Mouse (Mus musculus): ENCODE data around the gene Sema7a. TPM values are rescaled to one million over a fixed set of nuclear protein-coding genes. Genes with fewer than 3 reads are reported as not detected.

The Sema7a gene
- total and polyA plus RNA-seq, 2 experiments from 2014 or later: 4.0 to 62.8 TPM

DNA sequence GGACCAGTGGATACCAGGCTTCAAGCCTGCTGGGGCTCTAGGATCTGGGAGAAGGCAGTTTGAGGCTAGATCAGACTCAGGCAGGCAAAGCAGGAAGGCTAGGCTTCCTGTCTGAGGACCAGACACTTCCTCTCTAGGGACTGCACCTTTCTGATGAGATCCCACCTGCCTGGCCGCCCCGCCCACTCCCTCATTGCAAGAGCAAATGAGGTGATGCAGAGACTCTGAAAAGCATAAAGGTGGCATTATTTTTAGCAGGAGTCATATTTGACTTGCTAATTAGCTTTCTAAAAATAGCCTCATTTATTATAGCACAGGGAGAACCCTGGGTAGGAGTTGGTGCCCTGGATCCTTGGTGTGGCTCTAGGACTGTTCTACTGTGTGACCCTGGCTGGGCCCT lies 48.2 kb downstream of the Sema7a start:
- Histone ChIP-seq H3K4me3 (ENCODE audit: low read length) (no peak overlapping the region), H3K9me3 (ENCODE audit: low read length) (no peaks in the 10 kb centered on the region), H3K9ac (replicated peaks; ENCODE audit: low read length) (no peak overlapping the region), H3K36me3 (ENCODE audit: insufficient read depth, low read length) (no peaks in the 10 kb centered on the region), H3K27me3 (ENCODE audit: insufficient read depth, low read length) (no peaks in the 10 kb centered on the region), H3K27ac (no peak overlapping the region), H3K4me1 (ENCODE audit: insufficient read depth, low read length) (peaks cover 7% of the 10 kb centered on the region; the same call in 1 of the 2 replicates), H3K4me2 (ENCODE audit: low read depth, low read length) (no peak overlapping the region)
- DNase-seq (ENCODE audit: low spot score) (no peak), ATAC-seq (no peak)
- WGBS: 72% methylated on average over 2 of the region's 2 CpGs
- TF ChIP-seq CTCF (IDR thresholded peaks at IDR 0.05; ENCODE audit: low read depth): no peak

DNA sequence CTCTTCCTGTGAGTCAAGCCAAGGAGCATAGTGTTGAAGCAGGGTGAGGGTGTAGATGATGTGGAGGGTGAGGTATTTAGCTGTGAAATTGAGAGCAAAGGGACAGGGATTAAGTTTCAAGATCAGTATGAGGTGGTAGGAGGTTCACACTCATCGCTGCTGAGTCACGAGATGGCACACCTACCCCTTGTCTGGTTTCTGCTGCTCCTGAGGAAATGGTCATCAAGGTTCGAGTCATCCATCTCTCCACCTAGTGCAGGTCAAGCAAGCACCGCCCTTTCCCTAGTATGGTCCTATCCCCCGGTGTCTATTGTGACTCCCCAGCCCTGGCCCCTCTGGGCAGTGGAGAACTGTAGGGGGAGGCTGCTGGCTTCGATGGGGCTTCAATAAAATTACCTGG lies 49.4 kb downstream of the Sema7a start:
- no peak for TF ChIP-seq CTCF (IDR thresholded peaks at IDR 0.05; ENCODE audit: low read depth)
- ATAC-seq (no peak), DNase-seq (ENCODE audit: low spot score) (no peak)
- no peak overlapping the region for H3K4me3 ChIP-seq (ENCODE audit: low read length)
- no peaks in the 10 kb centered on the region for H3K36me3 ChIP-seq (ENCODE audit: insufficient read depth, low read length)
- H3K9me3 ChIP-seq (ENCODE audit: low read length): no peaks in the 10 kb centered on the region
- no peak overlapping the region for H3K9ac ChIP-seq (replicated peaks; ENCODE audit: low read length)
- H3K27ac ChIP-seq: no peak overlapping the region
- H3K4me1 ChIP-seq (ENCODE audit: insufficient read depth, low read length): peaks cover 7% of the 10 kb centered on the region; the same call in 1 of the 2 replicates
- no peak overlapping the region for H3K4me2 ChIP-seq (ENCODE audit: low read depth, low read length)
- WGBS: 93% methylated on average over 6 of the region's 6 CpGs
- H3K27me3 ChIP-seq (ENCODE audit: insufficient read depth, low read length): no peaks in the 10 kb centered on the region

DNA sequence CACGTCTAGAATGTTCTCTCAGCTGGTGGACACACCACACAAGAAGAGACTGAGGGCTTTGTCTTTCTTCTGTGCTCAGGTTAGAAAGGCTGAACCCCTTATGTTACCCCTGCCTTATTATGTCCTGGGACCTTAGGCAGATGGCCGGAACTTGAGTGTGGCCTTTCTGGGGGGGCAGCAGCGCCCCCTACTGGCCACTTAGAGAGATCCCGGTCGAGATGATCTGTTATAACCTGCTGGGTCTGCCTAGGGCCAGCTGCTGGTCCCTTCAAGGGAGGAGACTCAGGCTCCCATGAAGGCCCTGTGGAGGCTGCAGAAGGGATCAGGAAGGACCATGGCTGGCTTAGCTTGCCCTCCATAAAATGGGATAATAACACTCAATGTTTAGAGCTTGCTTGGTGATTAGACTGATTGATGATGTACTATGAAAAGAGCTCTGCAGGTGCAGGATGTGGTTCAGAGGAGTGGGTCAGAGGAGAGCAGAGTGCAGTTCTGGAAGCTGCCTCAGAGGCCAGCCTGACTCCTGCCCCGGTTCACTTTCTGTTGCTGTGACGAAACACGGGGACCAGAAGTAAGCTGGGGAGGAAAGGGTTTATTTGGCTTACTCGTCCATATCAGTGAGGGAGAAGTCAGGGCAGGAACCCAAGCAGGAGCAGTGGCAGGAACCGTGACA lies 50.7 kb downstream of the Sema7a start:
- Histone ChIP-seq H3K4me2 (ENCODE audit: low read depth, low read length) (no peak overlapping the region), H3K9me3 (ENCODE audit: low read length) (no peaks in the 10 kb centered on the region), H3K4me1 (ENCODE audit: insufficient read depth, low read length) (peaks cover 7% of the 10 kb centered on the region; the same call in 1 of the 2 replicates), H3K4me3 (ENCODE audit: low read length) (no peak overlapping the region), H3K9ac (replicated peaks; ENCODE audit: low read length) (no peak overlapping the region), H3K27me3 (ENCODE audit: insufficient read depth, low read length) (no peaks in the 10 kb centered on the region), H3K36me3 (ENCODE audit: insufficient read depth, low read length) (no peaks in the 10 kb centered on the region), H3K27ac (no peak overlapping the region)
- no peak for ATAC-seq
- peak; percentile 34 for DNase-seq (ENCODE audit: low spot score)
- TF ChIP-seq CTCF (IDR thresholded peaks at IDR 0.05; ENCODE audit: low read depth): peak; percentile 71
- whole genome bisulfite sequencing: 45% methylated on average over 10 of the region's 10 CpGs

DNA sequence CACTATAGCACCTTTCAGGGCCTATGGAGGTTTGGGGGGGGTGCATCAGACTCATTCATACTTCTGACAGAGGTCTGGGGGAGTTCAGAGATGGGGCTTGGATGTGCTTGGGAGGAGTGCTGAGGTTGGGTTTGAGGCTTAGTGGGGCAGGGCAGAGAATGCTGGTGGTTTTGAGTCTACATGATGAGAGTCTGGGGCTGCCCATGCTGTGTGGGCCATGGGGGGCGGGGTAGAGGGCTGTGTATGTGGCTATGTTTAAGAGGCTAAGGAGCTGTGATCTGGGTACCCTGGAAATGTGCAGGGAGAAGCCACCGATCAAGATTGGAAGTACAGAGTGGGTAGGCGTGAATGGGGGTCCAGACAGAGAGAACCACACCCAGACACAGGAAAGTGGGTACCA lies 52.1 kb downstream of the Sema7a start:
- WGBS: 74% methylated on average over 3 of the region's 3 CpGs
- Histone ChIP-seq H3K9ac (replicated peaks; ENCODE audit: low read length) (no peak overlapping the region), H3K4me3 (ENCODE audit: low read length) (no peak overlapping the region), H3K4me2 (ENCODE audit: low read depth, low read length) (no peak overlapping the region), H3K9me3 (ENCODE audit: low read length) (no peaks in the 10 kb centered on the region), H3K27ac (no peak overlapping the region), H3K27me3 (ENCODE audit: insufficient read depth, low read length) (no peaks in the 10 kb centered on the region), H3K4me1 (ENCODE audit: insufficient read depth, low read length) (peaks cover 7% of the 10 kb centered on the region; the same call in 1 of the 2 replicates), H3K36me3 (ENCODE audit: insufficient read depth, low read length) (no peaks in the 10 kb centered on the region)
- no peak for DNase-seq (ENCODE audit: low spot score)
- TF ChIP-seq CTCF (IDR thresholded peaks at IDR 0.05; ENCODE audit: low read depth): no peak
- ATAC-seq: no peak

DNA sequence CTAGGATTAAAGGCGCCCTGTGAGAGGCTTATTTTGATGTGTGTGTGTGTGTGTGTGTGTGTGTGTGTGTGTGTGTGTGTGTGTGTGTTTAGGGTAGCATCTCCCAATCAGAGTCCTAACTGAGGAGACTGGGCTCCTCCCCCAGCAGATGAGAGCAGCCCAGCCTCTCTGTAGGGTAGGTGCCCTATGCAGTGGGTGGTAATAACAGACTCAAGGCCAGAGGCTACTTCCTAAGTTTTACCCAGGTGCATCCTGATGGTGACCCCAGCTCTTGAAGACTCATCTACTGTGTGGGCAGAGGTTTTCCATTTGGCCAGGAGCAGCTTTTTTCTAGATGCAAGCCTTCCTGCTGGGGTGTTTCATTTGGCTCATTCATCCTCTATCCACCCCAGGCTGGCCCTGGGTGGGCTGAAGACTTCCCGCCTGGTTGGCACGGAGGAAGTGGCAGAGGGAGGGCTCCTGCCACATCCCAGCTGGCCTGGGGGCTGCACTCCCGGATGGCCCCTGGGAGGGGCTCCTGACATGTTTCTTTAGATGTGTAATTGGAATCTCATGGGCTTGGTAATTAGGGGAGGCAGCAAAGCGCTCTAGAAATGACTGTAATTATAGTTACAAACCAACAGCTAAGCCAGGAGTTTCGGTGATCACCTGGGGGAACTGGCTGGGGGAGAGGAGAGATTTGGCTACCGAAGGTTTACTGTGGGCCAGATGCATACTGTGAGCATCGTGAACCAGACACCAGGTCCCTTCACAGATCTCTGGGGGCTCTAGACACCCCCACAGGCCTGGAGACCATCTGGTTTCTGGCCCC lies 53.1 kb downstream of the Sema7a start:
- no peaks in the 10 kb centered on the region for H3K27me3 ChIP-seq (ENCODE audit: insufficient read depth, low read length)
- ATAC-seq (peak; percentile 8; the same call in 1 of the 2 replicates), DNase-seq (ENCODE audit: low spot score) (peak; percentile 48)

DNA sequence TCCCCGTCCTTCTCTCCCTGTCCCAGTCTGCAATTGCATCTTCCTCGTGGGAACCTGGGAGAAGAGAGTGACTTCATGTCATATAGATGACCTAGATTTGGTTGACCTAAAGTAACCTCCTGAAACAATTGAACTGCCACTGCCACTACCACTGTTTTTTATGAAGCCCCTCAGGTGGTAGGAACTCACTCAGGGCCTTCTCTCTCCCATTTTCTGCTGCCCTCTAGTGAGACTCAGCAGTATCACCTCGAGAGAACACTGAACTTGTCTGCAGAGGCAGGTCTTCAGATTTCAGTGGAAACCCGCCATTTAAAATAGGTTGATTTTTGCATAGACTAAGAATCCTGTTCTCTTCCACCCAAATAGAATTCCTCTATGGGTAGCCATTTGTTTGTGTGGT lies 55.4 kb downstream of the Sema7a start:
- no peak overlapping the region for H3K4me3 ChIP-seq (ENCODE audit: low read length)
- DNase-seq (ENCODE audit: low spot score) (peak; percentile 76), ATAC-seq (no peak)
- WGBS: 36% methylated on average over 4 of the region's 4 CpGs
- H3K36me3 ChIP-seq (ENCODE audit: insufficient read depth, low read length): no peaks in the 10 kb centered on the region
- H3K27ac ChIP-seq: no peak overlapping the region
- H3K9me3 ChIP-seq (ENCODE audit: low read length): no peaks in the 10 kb centered on the region
- no peaks in the 10 kb centered on the region for H3K27me3 ChIP-seq (ENCODE audit: insufficient read depth, low read length)
- H3K4me1 ChIP-seq (ENCODE audit: insufficient read depth, low read length): peaks cover 5% of the 10 kb centered on the region; the same call in 1 of the 2 replicates
- peak; percentile 82 for TF ChIP-seq CTCF (IDR thresholded peaks at IDR 0.05; ENCODE audit: low read depth)
- no peak overlapping the region for H3K4me2 ChIP-seq (ENCODE audit: low read depth, low read length)
- no peak overlapping the region for H3K9ac ChIP-seq (replicated peaks; ENCODE audit: low read length)

More for the DNA sequence above, 53.1 kb downstream of the Sema7a start:
- H3K4me1 ChIP-seq (ENCODE audit: insufficient read depth, low read length): peaks cover 9% of the 10 kb centered on the region
- H3K4me3 ChIP-seq (ENCODE audit: low read length): no peak overlapping the region
- H3K4me2 ChIP-seq (ENCODE audit: low read depth, low read length): no peak overlapping the region
- no peak overlapping the region for H3K9ac ChIP-seq (replicated peaks; ENCODE audit: low read length)
- 39% methylated on average over 8 of the region's 8 CpGs for WGBS
- no peak overlapping the region for H3K27ac ChIP-seq
- H3K9me3 ChIP-seq (ENCODE audit: low read length): no peaks in the 10 kb centered on the region
- no peak for TF ChIP-seq CTCF (IDR thresholded peaks at IDR 0.05; ENCODE audit: low read depth)
- no peaks in the 10 kb centered on the region for H3K36me3 ChIP-seq (ENCODE audit: insufficient read depth, low read length)
